Mouse (Mus musculus) forebrain, embryonic 12.5 days (tissue): ENCODE measurements around the gene Prrt1. TPM values are rescaled to one million over a fixed set of nuclear protein-coding genes. Genes with fewer than 3 reads are reported as not detected.

Experiments
- ATAC-seq: fragments of 200-750 bp; cut with Nextera tagmentation; 2 replicates; pipeline ENCODE4 v1.8.0; 2017; ENCODE audit warnings: moderate TSS enrichment; ENCODE audit not compliant: low FRiP score
- H3K27ac ChIP-seq: fragments of 300-500 bp; sonication (generic); 2 replicates; pipeline ENCODE4 v1.5.1; 2016; ENCODE audit warnings: mild to moderate bottlenecking
- H3K27me3 ChIP-seq: fragments of 300-500 bp; sonication (generic); 2 replicates; pipeline ENCODE4 v1.6.1; 2016; ENCODE audit warnings: mild to moderate bottlenecking
- H3K36me3 ChIP-seq: fragments of 300-500 bp; sonication (generic); replicated peaks from 2 replicates; pipeline ENCODE4 v1.6.1; 2016; ENCODE audit warnings: mild to moderate bottlenecking
- H3K4me1 ChIP-seq: fragments of 300-500 bp; sonication (generic); 2 replicates; pipeline ENCODE4 v1.6.1; 2016
- H3K4me2 ChIP-seq: fragments of 300-500 bp; sonication (generic); 2 replicates; pipeline ENCODE4 v1.6.1; 2016; ENCODE audit warnings: mild to moderate bottlenecking, moderate library complexity
- H3K4me3 ChIP-seq: fragments of 300-500 bp; sonication (generic); replicated peaks from 2 replicates; pipeline ENCODE4 v1.5.1; 2016; ENCODE audit warnings: mild to moderate bottlenecking
- H3K9ac ChIP-seq: fragments of 300-500 bp; sonication (generic); 2 replicates; pipeline ENCODE4 v1.6.1; 2016; ENCODE audit warnings: mild to moderate bottlenecking
- H3K9me3 ChIP-seq: fragments of 300-500 bp; sonication (generic); 2 replicates; pipeline ENCODE4 v1.6.1; 2016
- WGBS: fragments of 180-500 bp; shearing (Covaris S2); methylation state at CpG from one replicate; pipeline ENCODE4 v1.1.7; 2016; 5-methylcytosine and 5-hydroxymethylcytosine counted together
- polyA plus RNA-seq: library from polyadenylated mRNA; unstranded; fragments of >200 nt; fragmentation: Nextera tagmentation; extraction: Ambion mirVana; gene quantifications from 2 replicates; pipeline ENCODE4 v1.2.1, GENCODE M21; 2016

Prrt1 gene
- polyA plus RNA-seq, 1 experiment from 2014 or later = 2.9 TPM

- peaks cover 19% of the 10 kb centered on the region for H3K27me3 ChIP-seq
- peaks cover 16% of the 10 kb centered on the region for H3K4me1 ChIP-seq
- no peaks in the 10 kb centered on the region for H3K36me3 ChIP-seq
- no peak overlapping the region for H3K9ac ChIP-seq
- no peak overlapping the region for H3K4me3 ChIP-seq
- H3K4me2 ChIP-seq = no peak overlapping the region
- ATAC-seq = no peak
- no peaks in the 10 kb centered on the region for H3K9me3 ChIP-seq
- no peak overlapping the region for H3K27ac ChIP-seq
- WGBS = 70% methylated on average over 3 of the region's 3 CpGs
These were observed 8.1 kb downstream of the Prrt1 start for GRCm38 (mm10) chr17:34637459-34637858.

- Histone ChIP-seq H3K4me1 (peaks cover 13% of the 10 kb centered on the region), H3K27me3 (peaks cover 3% of the 10 kb centered on the region; the same call in 1 of the 2 replicates), H3K9ac (no peak overlapping the region), H3K4me3 (no peak overlapping the region), H3K27ac (no peak overlapping the region), H3K36me3 (no peaks in the 10 kb centered on the region), H3K4me2 (no peak overlapping the region), H3K9me3 (no peaks in the 10 kb centered on the region)
- no peak for ATAC-seq
- WGBS = 85% methylated on average over 7 of the region's 7 CpGs
These were observed 10.3 kb downstream of the Prrt1 start for GRCm38 (mm10) chr17:34639461-34640255.

GRCm38 (mm10) chr17:34640778-34641601, 11.7 kb downstream of the Prrt1 start:
- ATAC-seq = 0 out of 2 replicates have a peak, but pooled peaks have one; percentile 18
- peaks cover under 1% of the 10 kb centered on the region; the same call in 1 of the 2 replicates for H3K27me3 ChIP-seq
- WGBS = 11% methylated on average over 11 of the region's 11 CpGs
- peaks cover 24% of the 10 kb centered on the region for H3K4me1 ChIP-seq
- 0 out of 2 replicates have a peak overlapping the region, but pooled peaks have one; percentile 5 for H3K9ac ChIP-seq
- no peak overlapping the region for H3K4me3 ChIP-seq
- no peak overlapping the region for H3K4me2 ChIP-seq
- H3K27ac ChIP-seq = peak overlapping the region; percentile 85
- H3K9me3 ChIP-seq = no peaks in the 10 kb centered on the region
- H3K36me3 ChIP-seq = 0 out of 2 replicates have a peak, but pooled peaks cover under 1% of the 10 kb centered on the region

GRCm38 (mm10) chr17:34641945-34642344, 12.6 kb downstream of the Prrt1 start:
- no peaks in the 10 kb centered on the region for H3K27me3 ChIP-seq
- ATAC-seq = no peak
- 0 out of 2 replicates have a peak, but pooled peaks cover 5% of the 10 kb centered on the region for H3K36me3 ChIP-seq
- H3K4me3 ChIP-seq = no peak overlapping the region
- WGBS = 82% methylated on average over 3 of the region's 3 CpGs
- peaks cover 30% of the 10 kb centered on the region for H3K4me1 ChIP-seq
- H3K4me2 ChIP-seq = no peak overlapping the region
- H3K9me3 ChIP-seq = no peaks in the 10 kb centered on the region
- H3K9ac ChIP-seq = no peak overlapping the region
- H3K27ac ChIP-seq = peak overlapping the region; percentile 85

GRCm38 (mm10) chr17:34643379-34643778, 14.0 kb downstream of the Prrt1 start:
- no peak for ATAC-seq
- H3K36me3 ChIP-seq = 0 out of 2 replicates have a peak, but pooled peaks cover 5% of the 10 kb centered on the region
- WGBS = 91% methylated on average over 4 of the region's 4 CpGs
- H3K9ac ChIP-seq = no peak overlapping the region
- H3K4me1 ChIP-seq = peaks cover 40% of the 10 kb centered on the region
- no peak overlapping the region for H3K4me3 ChIP-seq
- H3K4me2 ChIP-seq = no peak overlapping the region
- no peak overlapping the region for H3K27ac ChIP-seq
- H3K9me3 ChIP-seq = no peaks in the 10 kb centered on the region
- no peaks in the 10 kb centered on the region for H3K27me3 ChIP-seq

GRCm38 (mm10) chr17:34643944-34644343, 14.6 kb downstream of the Prrt1 start:
- WGBS = 85% methylated on average over 10 of the region's 10 CpGs
- Histone ChIP-seq H3K4me3 (no peak overlapping the region), H3K27ac (no peak overlapping the region), H3K36me3 (peaks cover 6% of the 10 kb centered on the region), H3K4me1 (peaks cover 45% of the 10 kb centered on the region), H3K4me2 (no peak overlapping the region), H3K9me3 (no peaks in the 10 kb centered on the region), H3K27me3 (no peaks in the 10 kb centered on the region), H3K9ac (no peak overlapping the region)
- no peak for ATAC-seq

- ATAC-seq = peak; percentile 85
- Histone ChIP-seq H3K9me3 (no peaks in the 10 kb centered on the region), H3K4me2 (peak within 1 kb of the TSS; percentile 59), H3K4me1 (peaks cover 45% of the 10 kb centered on the region), H3K36me3 (peaks cover 12% of the 10 kb centered on the region), H3K4me3 (peak within 1 kb of the TSS; percentile 54), H3K27me3 (no peaks in the 10 kb centered on the region), H3K9ac (peak within 1 kb of the TSS; percentile 74), H3K27ac (peak within 1 kb of the TSS; percentile 75)
- WGBS = under 1% methylated on average over 16 of the region's 16 CpGs
These were observed 15.3 kb downstream of the Prrt1 start, which contains the start of gene Fkbpl for GRCm38 (mm10) chr17:34644608-34645007. Gene Fkbpl (plus strand): TSS chr17:34644764.

- peak overlapping the region; percentile 54 for H3K4me3 ChIP-seq
- peaks cover 20% of the 10 kb centered on the region for H3K36me3 ChIP-seq
- WGBS = 50% methylated on average over 10 of the region's 10 CpGs
- H3K27ac ChIP-seq = peak overlapping the region; percentile 75; the same call in 1 of the 2 replicates
- H3K9ac ChIP-seq = peak overlapping the region; percentile 74; the same call in 1 of the 2 replicates
- no peaks in the 10 kb centered on the region for H3K27me3 ChIP-seq
- H3K4me2 ChIP-seq = peak overlapping the region; percentile 59
- no peaks in the 10 kb centered on the region for H3K9me3 ChIP-seq
- ATAC-seq = no peak
- peaks cover 45% of the 10 kb centered on the region for H3K4me1 ChIP-seq
These were observed 16.0 kb downstream of the Prrt1 start for GRCm38 (mm10) chr17:34645256-34645829.

- ATAC-seq = no peak
- peak overlapping the region; percentile 59 for H3K4me2 ChIP-seq
- H3K4me1 ChIP-seq = peaks cover 38% of the 10 kb centered on the region
- H3K36me3 ChIP-seq = peaks cover 26% of the 10 kb centered on the region
- H3K9me3 ChIP-seq = no peaks in the 10 kb centered on the region
- H3K27me3 ChIP-seq = no peaks in the 10 kb centered on the region
- 0 out of 2 replicates have a peak overlapping the region, but pooled peaks have one; percentile 31 for H3K27ac ChIP-seq
- 92% methylated on average over 30 of the region's 30 CpGs for WGBS
- peak overlapping the region; percentile 54; the same call in 1 of the 2 replicates for H3K4me3 ChIP-seq
- no peak overlapping the region for H3K9ac ChIP-seq
These were observed 16.6 kb downstream of the Prrt1 start for GRCm38 (mm10) chr17:34645831-34646511.

GRCm38 (mm10) chr17:34646906-34647787, 17.8 kb downstream of the Prrt1 start, which contains the start of gene Atf6b:
Gene Atf6b (plus strand): TSS chr17:34647146.
- ATAC-seq = peak; percentile 96
- Histone ChIP-seq H3K27ac (peak within 1 kb of the TSS; percentile 54), H3K4me3 (peak within 1 kb of the TSS; percentile 88), H3K9me3 (no peaks in the 10 kb centered on the region), H3K27me3 (no peaks in the 10 kb centered on the region), H3K4me2 (peak within 1 kb of the TSS; percentile 91), H3K9ac (peak within 1 kb of the TSS; percentile 89), H3K4me1 (peaks cover 32% of the 10 kb centered on the region), H3K36me3 (peaks cover 38% of the 10 kb centered on the region)
- 2% methylated on average over 66 of the region's 66 CpGs for WGBS
